Mouse (Mus musculus) lung, adult 2 months (tissue): ENCODE results near the gene Kif2c.

Source experiments
- CTCF ChIP-seq: fragments of 200-500 bp; IDR thresholded peaks from 2 replicates; pipeline ENCODE4 v1.5.1; 2011; ENCODE audit warnings: mild to moderate bottlenecking, low read length, control low read depth; ENCODE audit not compliant: insufficient read depth
- POLR2A ChIP-seq: fragments of 200-500 bp; IDR thresholded peaks from 2 replicates; pipeline ENCODE4 v1.6.1; 2011; ENCODE audit warnings: low read depth, mild to moderate bottlenecking, control low read depth, low read length, borderline replicate concordance; ENCODE audit errors: extremely low read depth

GRCm38 (mm10) chr4:117124518-117125347 lies 57.7 kb downstream of the Kif2c start:
- TF ChIP-seq POLR2A, result no peak
- no peak for TF ChIP-seq CTCF
